ENCODE assay signal across 8 mouse cellular contexts in the genomic region with DNA sequence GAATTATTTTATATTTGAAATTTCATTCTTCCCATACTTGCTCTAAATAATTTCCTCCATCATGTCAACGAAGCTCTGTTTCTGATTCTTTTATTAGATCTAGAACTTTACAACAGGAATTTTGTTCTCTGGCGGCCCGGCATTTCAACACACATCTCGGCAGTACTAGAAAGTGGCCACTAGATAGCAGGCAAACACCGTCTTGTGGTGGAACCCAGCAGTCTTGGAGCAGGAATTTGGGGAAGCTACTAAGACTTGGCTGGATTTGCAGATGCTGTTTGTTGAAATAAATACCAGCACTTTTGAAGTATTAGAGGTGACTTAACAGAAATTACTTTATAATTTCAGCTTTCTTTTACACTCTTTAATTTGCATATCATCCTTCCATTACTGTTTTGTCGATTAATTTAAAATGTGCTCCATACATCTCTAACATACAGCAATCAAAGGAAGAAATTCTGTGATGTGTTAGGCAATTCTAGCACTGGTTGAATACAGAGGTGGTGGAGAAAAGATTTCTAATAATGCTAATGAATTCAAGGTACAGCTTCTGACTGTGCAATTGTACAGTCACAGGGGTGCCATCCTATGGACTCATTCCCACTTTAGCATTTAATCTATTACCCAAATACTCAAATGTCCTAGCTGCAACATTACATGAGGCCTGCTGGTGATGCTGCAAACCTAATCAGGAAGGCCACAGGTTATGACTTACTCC.
DNase-seq lines count a peak whose midpoint lies in the region; ATAC-seq lines count a peak whose summit lies in the region.

No protein-coding gene starts in this region.

- peak; percentile 85 for ATAC-seq in hindbrain, embryonic 16.5 days
- peak; percentile 82 for ATAC-seq in midbrain, embryonic 16.5 days

- no peak overlapping the region for H3K27ac ChIP-seq in embryonic facial prominence, embryonic 10.5 days (replicated peaks)
- H3K27ac ChIP-seq in hindbrain, embryonic 16.5 days (ENCODE audit: low read depth, low read length) = no peak overlapping the region
- H3K27ac ChIP-seq in midbrain, embryonic 16.5 days (ENCODE audit: low read length) = no peak overlapping the region

- peak; percentile 9 to 53 for DNase-seq in adrenal gland, adult (ENCODE audit: inconsistent age in 2 of 2, low spot score in 1 of 2)
- no peak for DNase-seq in adrenal gland, adult 8-10 months
- DNase-seq in ZHBTc4 (ENCODE audit: low read depth, low spot score) = peak; percentile 59
- DNase-seq in embryonic facial prominence, embryonic 10.5 days (ENCODE audit: low spot score) = peak; percentile 49
- peak; percentile 53 to 76 for DNase-seq in left cerebral cortex, postnatal 25 days (ENCODE audit: low spot score in 2 of 2)
- DNase-seq in spleen, postnatal 4 days (ENCODE audit: low spot score in 2 of 2) = no peak

- H3K36me3 ChIP-seq in embryonic facial prominence, embryonic 10.5 days (replicated peaks) = peaks cover 7% of the 10 kb centered on the region
- no peaks in the 10 kb centered on the region; the same call in 1 of the 2 replicates for H3K36me3 ChIP-seq in hindbrain, embryonic 16.5 days (ENCODE audit: control insufficient read depth, insufficient read depth, low read length)
- no peaks in the 10 kb centered on the region for H3K36me3 ChIP-seq in midbrain, embryonic 16.5 days (ENCODE audit: control insufficient read depth, insufficient read depth, low read length)

- H3K4me1 ChIP-seq in embryonic facial prominence, embryonic 10.5 days = no peaks in the 10 kb centered on the region
- H3K4me1 ChIP-seq in hindbrain, embryonic 16.5 days (ENCODE audit: control insufficient read depth, insufficient read depth, low read depth, low read length) = no peaks in the 10 kb centered on the region; the same call in 1 of the 2 replicates
- no peaks in the 10 kb centered on the region; the same call in 1 of the 2 replicates for H3K4me1 ChIP-seq in midbrain, embryonic 16.5 days (ENCODE audit: control insufficient read depth, insufficient read depth, low read length)

- no peaks in the 10 kb centered on the region for H3K27me3 ChIP-seq in embryonic facial prominence, embryonic 10.5 days (replicated peaks; ENCODE audit: low read depth, poor library complexity, severe bottlenecking)
- no peaks in the 10 kb centered on the region for H3K27me3 ChIP-seq in hindbrain, embryonic 16.5 days (replicated peaks; ENCODE audit: control insufficient read depth, insufficient read depth, low read length)
- no peaks in the 10 kb centered on the region for H3K27me3 ChIP-seq in midbrain, embryonic 16.5 days (ENCODE audit: control insufficient read depth, insufficient read depth, low read depth, low read length)

- 0 out of 2 replicates have a peak, but pooled peaks cover 5% of the 10 kb centered on the region for H3K9me3 ChIP-seq in embryonic facial prominence, embryonic 10.5 days
- no peaks in the 10 kb centered on the region for H3K9me3 ChIP-seq in hindbrain, embryonic 16.5 days (ENCODE audit: control insufficient read depth, low read length)
- H3K9me3 ChIP-seq in midbrain, embryonic 16.5 days (replicated peaks; ENCODE audit: control insufficient read depth, low read length, poor library complexity, severe bottlenecking) = no peaks in the 10 kb centered on the region

- intact Hi-C loops in left cerebral cortex, postnatal 25 days (cut with DNase I) = no loop called here

- 27% methylated on average over 6 of the region's 6 CpGs for WGBS in embryonic facial prominence, embryonic 10.5 days
- 29% methylated on average over 6 of the region's 6 CpGs for WGBS in hindbrain, embryonic 16.5 days
- 24% methylated on average over 6 of the region's 6 CpGs for WGBS in midbrain, embryonic 16.5 days

- no peak overlapping the region for H3K4me3 ChIP-seq in embryonic facial prominence, embryonic 10.5 days
- H3K4me3 ChIP-seq in hindbrain, embryonic 16.5 days (ENCODE audit: low read length) = no peak overlapping the region
- H3K4me3 ChIP-seq in midbrain, embryonic 16.5 days (ENCODE audit: low read depth, low read length) = no peak overlapping the region

- H3K4me2 ChIP-seq in hindbrain, embryonic 16.5 days (ENCODE audit: low read length) = no peak overlapping the region
- H3K4me2 ChIP-seq in midbrain, embryonic 16.5 days (ENCODE audit: low read length) = no peak overlapping the region

- no peak overlapping the region for H3K9ac ChIP-seq in hindbrain, embryonic 16.5 days (ENCODE audit: low read depth, low read length)
- H3K9ac ChIP-seq in midbrain, embryonic 16.5 days (ENCODE audit: low read depth, low read length) = no peak overlapping the region

Comparison
In these comparisons a context has a peak if more than half of its experiments do, and no peak if none do; other contexts are left out.
1. DNase-seq: peak in adrenal gland, adult (2 of 2), ZHBTc4 (single experiment), embryonic facial prominence, embryonic 10.5 days (single experiment) and left cerebral cortex, postnatal 25 days (2 of 2); none in adrenal gland, adult 8-10 months (single experiment) and spleen, postnatal 4 days (0 of 2).